Mouse (Mus musculus): ENCODE measurements at regions not wholly inside any gene's neighbourhood (a gene's known extent, or its start where the extent isn't known, plus 50 kb on each side); places are given as distances from the start of the nearest gene placed in this dataset.

- no peak overlapping the region for H3K4me2 ChIP-seq (ENCODE audit: insufficient read depth, low read depth, poor library complexity, severe bottlenecking)
- H3K9ac ChIP-seq (ENCODE audit: insufficient read depth, low read depth): no peak overlapping the region
- TF ChIP-seq ZNF384 (IDR thresholded peaks at IDR 0.05; ENCODE audit: low read depth, low read length) (no peak), GABPA (IDR thresholded peaks at IDR 0.05; ENCODE audit: insufficient replicate concordance, low read depth, low read length) (no peak), MEF2A (IDR thresholded peaks at IDR 0.05; ENCODE audit: borderline replicate concordance, low read depth, low read length) (no peak), RAD21 (IDR thresholded peaks at IDR 0.05; ENCODE audit: low read depth, low read length) (no peak), MAFK (IDR thresholded peaks at IDR 0.05; ENCODE audit: insufficient replicate concordance, low read length) (no peak), ZC3H11A (IDR thresholded peaks at IDR 0.05; ENCODE audit: low read depth, low read length) (no peak), SMC3 (IDR thresholded peaks at IDR 0.05; ENCODE audit: low read depth, low read length) (no peak), ZMIZ1 (IDR thresholded peaks at IDR 0.05; ENCODE audit: low read depth, low read length) (no peak), CHD1 (IDR thresholded peaks at IDR 0.05; ENCODE audit: low read depth, low read length) (no peak), MYC (IDR thresholded peaks at IDR 0.05; ENCODE audit: low read depth, low read length) (no peak), CHD2 (IDR thresholded peaks at IDR 0.05; ENCODE audit: low read length) (no peak), CTCF (conservative IDR thresholded peaks at IDR 0.05 in 1 of 2, IDR thresholded peaks at IDR 0.05 in 1 of 2; ENCODE audit: low read depth in 2 of 2, low read length in 2 of 2) (no peak), JUN (IDR thresholded peaks at IDR 0.05; ENCODE audit: insufficient read depth, low read depth, low read length) (no peak), SIN3A (IDR thresholded peaks at IDR 0.05; ENCODE audit: low read length) (no peak), KAT2A (IDR thresholded peaks at IDR 0.05; ENCODE audit: insufficient replicate concordance, low read length) (no peak), MXI1 (IDR thresholded peaks at IDR 0.05; ENCODE audit: low read depth, low read length) (no peak)
- in situ Hi-C loops (cut with MboI; ENCODE audit: low pct_ligation_motif_present, low pct_unique_long_range_greater_than_20kb, low sequenced_read_pairs): no loop called here
- no peak overlapping the region for H3K27ac ChIP-seq (ENCODE audit: insufficient read depth, low read depth)
- H3K9me3 ChIP-seq (replicated peaks; ENCODE audit: low read length): peaks cover 10% of the 10 kb centered on the region
- dilution Hi-C loops (cut with MboI; ENCODE audit: extremely low pct_ligation_motif_present, extremely low pct_unique_long_range_greater_than_20kb, low sequenced_read_pairs): no loop called here
- no peaks in the 10 kb centered on the region for H3K36me3 ChIP-seq (replicated peaks in 1 of 2; ENCODE audit: control insufficient read depth in 1 of 2, insufficient read depth in 1 of 2, low read length in 1 of 2)
- H3K4me3 ChIP-seq (replicated peaks in 1 of 3; ENCODE audit: low read depth in 2 of 3, low read length in 2 of 3, poor library complexity in 1 of 3): no peak overlapping the region
- no peak for DNase-seq (ENCODE audit: extremely low read depth)
- no peaks in the 10 kb centered on the region for H3K79me2 ChIP-seq (replicated peaks; ENCODE audit: control insufficient read depth, extremely low read depth, insufficient read depth, poor library complexity, severe bottlenecking)
- no peaks in the 10 kb centered on the region for H3K27me3 ChIP-seq (replicated peaks)
- H3K4me1 ChIP-seq (ENCODE audit: control insufficient read depth in 1 of 2, insufficient read depth in 2 of 2): no peaks in the 10 kb centered on the region
Observed at GRCm38 (mm10) chr14:105803281-105803680, 93.3 kb downstream of the Spry2 start.

DNA sequence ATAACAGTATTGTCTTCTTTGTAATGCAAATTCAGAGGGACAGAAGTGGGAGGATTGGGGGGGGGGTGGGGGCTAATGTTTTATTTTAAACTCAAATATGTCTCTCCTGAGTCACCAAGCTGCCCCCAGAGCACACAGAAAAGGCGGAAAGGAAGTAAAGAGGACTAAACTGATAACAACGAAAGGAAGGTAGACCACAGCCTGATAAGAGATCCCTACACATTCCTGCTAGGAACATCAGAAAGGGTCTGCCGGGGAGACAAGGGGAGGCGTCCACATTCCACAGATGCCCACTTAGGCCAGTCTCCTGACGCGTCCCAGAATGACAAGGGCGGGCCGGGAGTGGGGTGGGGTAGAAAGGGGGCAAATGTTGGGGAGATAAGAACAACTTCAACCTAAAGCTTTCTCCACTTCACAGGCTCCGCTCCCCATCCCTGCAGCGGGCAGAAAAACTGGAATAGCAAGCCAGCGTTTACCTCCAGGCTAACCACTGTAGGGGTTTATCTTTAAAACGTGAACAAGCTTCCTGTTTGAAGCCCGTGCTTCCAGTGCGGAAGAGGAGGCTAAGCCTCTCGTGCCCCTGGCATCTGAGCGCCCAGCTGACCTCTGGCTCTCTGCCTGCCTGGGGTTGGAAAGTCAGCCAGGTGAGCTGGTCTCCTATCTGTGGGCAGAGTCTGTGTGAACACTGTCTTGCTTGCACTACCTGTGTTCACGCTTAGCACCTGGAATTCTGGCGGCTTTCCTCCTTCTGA lies 93.9 kb downstream of the Spry2 start:
- Histone ChIP-seq H3K27ac (ENCODE audit: insufficient read depth, low read depth) (no peak overlapping the region), H3K79me2 (replicated peaks; ENCODE audit: control insufficient read depth, extremely low read depth, insufficient read depth, poor library complexity, severe bottlenecking) (no peaks in the 10 kb centered on the region), H3K9ac (ENCODE audit: insufficient read depth, low read depth) (no peak overlapping the region), H3K4me3 (replicated peaks in 1 of 3; ENCODE audit: low read depth in 2 of 3, low read length in 2 of 3, poor library complexity in 1 of 3) (no peak overlapping the region), H3K4me1 (ENCODE audit: control insufficient read depth in 1 of 2, insufficient read depth in 2 of 2) (no peaks in the 10 kb centered on the region), H3K9me3 (replicated peaks; ENCODE audit: low read length) (peaks cover 12% of the 10 kb centered on the region), H3K27me3 (replicated peaks) (no peaks in the 10 kb centered on the region), H3K4me2 (ENCODE audit: insufficient read depth, low read depth, poor library complexity, severe bottlenecking) (no peak overlapping the region), H3K36me3 (replicated peaks in 1 of 2; ENCODE audit: control insufficient read depth in 1 of 2, insufficient read depth in 1 of 2, low read length in 1 of 2) (no peaks in the 10 kb centered on the region)
- in situ Hi-C loops (cut with MboI; ENCODE audit: low pct_ligation_motif_present, low pct_unique_long_range_greater_than_20kb, low sequenced_read_pairs) (no loop called here), dilution Hi-C loops (cut with MboI; ENCODE audit: extremely low pct_ligation_motif_present, extremely low pct_unique_long_range_greater_than_20kb, low sequenced_read_pairs) (no loop called here)
- DNase-seq (ENCODE audit: extremely low read depth): no peak
- TF ChIP-seq TCF12 (IDR thresholded peaks at IDR 0.05; ENCODE audit: low read depth, low read length) (no peak), GABPA (IDR thresholded peaks at IDR 0.05; ENCODE audit: insufficient replicate concordance, low read depth, low read length) (no peak), TBP (conservative IDR thresholded peaks at IDR 0.05; ENCODE audit: low read depth, low read length) (no peak), MYC (IDR thresholded peaks at IDR 0.05; ENCODE audit: low read depth, low read length) (no peak), BHLHE40 (IDR thresholded peaks at IDR 0.05; ENCODE audit: low read depth, low read length) (no peak), EP300 (IDR thresholded peaks at IDR 0.05; ENCODE audit: low read length) (no peak), ETS1 (conservative IDR thresholded peaks at IDR 0.05; ENCODE audit: low read depth, low read length) (no peak), CHD2 (IDR thresholded peaks at IDR 0.05; ENCODE audit: low read length) (no peak), SIN3A (IDR thresholded peaks at IDR 0.05; ENCODE audit: low read length) (no peak), NRF1 (IDR thresholded peaks at IDR 0.05; ENCODE audit: low read depth, low read length) (no peak), USF2 (conservative IDR thresholded peaks at IDR 0.05; ENCODE audit: low read depth, low read length) (no peak), USF1 (IDR thresholded peaks at IDR 0.05; ENCODE audit: low read depth, low read length) (no peak), MXI1 (IDR thresholded peaks at IDR 0.05; ENCODE audit: low read depth, low read length) (no peak)

Measured in CH12.LX (cell line).